Mouse (Mus musculus) testis, postnatal 10 days (tissue): ENCODE measurements around the gene Ccl25.
"Not testable (repeated sequence)": the region's sequence is repeated elsewhere in the genome, so short reads cannot be mapped to it uniquely, and the experiment has no call there.

Experiments used
- DNase-seq: peaks from one replicate; pipeline ENCODE4 v3.0.0; 2021; ENCODE audit warnings: low spot score

Ccl25 gene

DNA sequence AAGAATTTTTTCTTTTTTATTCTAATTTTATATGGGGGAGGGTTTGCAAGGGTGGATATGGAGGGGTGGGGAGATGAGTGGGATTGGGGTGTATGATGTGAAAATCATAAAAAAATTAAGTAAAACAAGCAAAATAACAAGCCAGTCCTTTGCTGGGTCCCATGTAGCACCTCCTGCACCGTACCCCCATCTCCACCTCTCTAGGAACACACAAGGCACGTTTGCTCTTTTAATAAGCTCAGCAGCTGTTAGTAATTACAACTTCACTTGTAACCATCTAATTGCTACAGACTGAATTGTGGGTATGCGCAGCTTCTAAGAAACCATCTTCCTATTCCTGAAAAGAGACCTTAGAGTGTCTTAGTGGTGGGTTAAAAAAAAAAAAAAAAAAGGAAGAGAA lies 15.2 kb downstream of the Ccl25 start:
- DNase-seq, result no peak

DNA sequence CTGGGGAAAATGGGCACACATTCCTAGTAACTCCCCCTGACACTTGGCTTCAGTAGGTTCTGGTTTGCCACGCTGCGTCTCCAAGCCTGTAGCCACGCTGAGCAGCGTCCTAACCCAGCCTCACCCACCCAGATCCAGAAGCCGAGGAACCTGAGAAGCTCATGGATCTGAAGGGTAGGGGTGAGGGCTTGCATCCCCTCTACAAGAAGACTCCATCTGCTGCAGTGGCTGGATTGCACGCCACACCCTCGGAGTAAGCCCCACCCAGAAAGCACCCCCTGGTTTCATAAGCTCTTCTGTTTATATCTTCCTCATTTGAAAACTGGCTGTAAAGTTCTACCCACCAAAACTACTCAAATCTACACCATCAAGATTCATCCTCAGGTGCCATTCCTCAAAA lies 22.7 kb downstream of the Ccl25 start:
- no peak for DNase-seq

DNA sequence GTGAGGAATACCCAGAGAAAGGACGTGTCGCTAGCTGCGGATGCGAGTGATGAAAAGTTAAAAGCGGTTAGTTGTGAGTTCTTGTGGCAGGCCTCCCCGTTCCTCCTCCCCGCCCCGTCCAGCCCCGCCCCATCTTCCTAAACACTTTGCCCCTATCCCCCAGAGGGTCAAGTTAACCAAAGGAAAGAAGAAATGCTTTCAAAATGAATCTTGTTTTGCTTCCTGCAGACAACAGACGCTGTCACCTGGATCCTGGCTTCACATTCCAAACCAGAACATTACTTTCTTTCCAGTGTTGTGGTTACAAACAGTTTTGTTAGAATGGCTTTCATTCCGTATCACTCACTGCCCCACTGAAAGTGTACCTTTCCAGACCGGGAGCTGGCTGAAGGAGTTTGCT lies 23.3 kb downstream of the Ccl25 start:
- DNase-seq, result no peak

DNA sequence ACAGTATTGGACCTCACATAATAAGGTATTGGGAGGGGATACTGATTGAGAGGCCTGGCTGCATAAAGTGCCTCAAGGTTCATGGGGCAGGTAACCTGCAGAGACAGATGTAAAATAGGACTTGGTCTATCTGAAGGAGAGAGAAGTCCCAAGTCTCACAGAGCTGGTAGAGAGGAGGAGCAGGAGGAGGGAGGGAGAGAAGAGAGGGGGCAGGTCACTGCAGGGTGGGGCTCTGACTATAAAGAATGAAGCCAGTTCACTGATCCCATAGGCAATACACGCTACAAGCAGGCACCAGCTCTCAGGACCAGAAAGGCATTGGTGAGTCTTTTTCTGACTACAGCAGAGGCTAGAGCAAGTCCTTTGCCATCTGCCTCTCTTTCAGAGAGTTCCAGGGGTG lies 24.3 kb downstream of the Ccl25 start:
- DNase-seq, result no peak

DNA sequence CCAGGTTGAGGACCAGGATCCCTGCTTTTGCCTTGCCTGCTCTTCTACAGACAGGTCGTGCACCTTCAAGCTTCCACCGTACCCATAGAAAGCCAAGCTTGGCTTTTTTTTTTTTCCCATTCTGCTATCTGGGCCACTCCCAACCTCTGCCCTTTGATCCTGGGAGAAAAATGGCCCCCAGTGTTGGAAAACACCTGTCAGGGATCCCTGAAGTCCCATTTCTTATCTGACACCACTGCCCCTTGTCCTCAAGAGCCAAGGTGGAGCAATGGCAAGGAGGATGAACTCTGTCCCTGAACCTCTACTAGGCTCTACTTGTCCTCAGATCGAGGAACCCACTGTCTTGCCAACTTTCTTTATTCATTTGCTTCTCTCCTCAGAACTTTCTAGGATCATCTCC lies 25.6 kb downstream of the Ccl25 start:
- no peak for DNase-seq

DNA sequence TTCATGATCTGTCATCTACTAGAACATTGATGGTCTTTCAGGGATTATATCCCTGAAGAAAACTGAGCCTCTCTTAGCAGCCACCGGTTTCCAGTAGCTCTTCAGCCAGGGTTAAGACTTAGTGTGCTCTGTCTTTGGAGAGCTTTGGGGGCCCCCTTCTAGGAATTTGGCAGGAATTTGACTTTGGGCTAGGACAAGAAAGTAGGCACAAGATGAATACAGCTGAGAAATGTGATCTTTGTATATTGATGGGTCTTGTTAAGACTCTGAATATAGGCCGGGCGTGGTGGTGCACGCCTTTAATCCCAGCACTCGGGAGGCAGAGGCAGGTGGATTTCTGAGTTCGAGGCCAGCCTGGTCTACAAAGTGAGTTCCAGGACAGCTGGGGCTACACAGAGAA lies 27.6 kb downstream of the Ccl25 start:
- DNase-seq, result not testable (repeated sequence)

DNA sequence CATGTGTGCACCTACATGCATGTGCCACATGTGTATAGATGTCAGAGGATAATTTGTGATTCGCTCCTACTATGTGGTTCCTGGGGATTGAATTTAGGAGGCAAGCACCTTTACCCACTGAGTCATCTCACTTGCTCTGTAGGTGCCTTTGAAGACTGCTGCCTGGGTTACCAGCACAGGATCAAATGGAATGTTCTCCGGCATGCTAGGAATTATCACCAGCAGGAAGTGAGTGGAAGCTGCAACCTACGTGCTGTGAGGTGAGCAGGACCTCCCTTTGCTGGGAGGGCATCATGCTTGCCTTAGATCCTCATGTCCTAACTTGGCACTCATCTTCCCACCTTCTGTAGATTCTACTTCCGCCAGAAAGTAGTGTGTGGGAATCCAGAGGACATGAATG lies 28.7 kb downstream of the Ccl25 start:
- DNase-seq, result no peak

DNA sequence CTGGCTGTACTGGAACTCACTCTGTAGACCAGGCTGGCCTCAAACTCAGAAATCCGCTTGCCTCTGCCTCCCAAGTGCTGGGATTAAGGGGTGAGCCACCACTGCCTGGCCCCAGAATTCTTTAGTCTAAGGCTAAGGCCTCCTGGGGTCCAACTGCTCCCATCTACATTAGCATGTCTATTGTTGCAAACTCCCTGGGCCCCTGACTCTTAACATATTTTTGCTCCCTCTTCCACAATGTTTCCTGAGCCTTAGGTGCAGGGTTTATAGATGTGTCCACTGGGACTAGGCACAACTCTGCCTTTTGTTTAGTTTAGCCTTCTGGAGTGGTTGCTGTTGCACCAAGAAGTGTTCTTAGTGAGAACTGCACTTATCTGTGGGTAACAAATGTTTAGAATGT lies 29.5 kb downstream of the Ccl25 start:
- no peak for DNase-seq

DNA sequence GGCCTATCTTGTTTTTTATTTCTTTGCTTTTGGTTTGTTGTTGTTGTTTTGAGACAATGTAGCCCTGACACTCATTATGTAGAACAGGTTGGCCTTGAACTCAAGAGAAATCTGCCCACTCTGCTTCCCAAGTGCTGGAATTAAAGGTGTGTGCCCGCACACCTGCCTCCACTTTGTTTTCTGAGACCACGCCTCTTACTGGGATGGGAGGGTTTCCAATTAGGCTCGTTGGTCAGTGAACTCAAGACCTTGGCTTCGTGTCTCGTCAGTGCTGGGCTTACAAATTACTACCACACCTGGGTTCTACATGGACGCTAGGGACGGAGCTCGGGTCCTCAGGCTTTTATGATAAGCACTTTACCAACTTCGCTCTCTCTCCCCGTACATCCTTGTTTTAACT lies 30.4 kb downstream of the Ccl25 start:
- no peak for DNase-seq

DNA sequence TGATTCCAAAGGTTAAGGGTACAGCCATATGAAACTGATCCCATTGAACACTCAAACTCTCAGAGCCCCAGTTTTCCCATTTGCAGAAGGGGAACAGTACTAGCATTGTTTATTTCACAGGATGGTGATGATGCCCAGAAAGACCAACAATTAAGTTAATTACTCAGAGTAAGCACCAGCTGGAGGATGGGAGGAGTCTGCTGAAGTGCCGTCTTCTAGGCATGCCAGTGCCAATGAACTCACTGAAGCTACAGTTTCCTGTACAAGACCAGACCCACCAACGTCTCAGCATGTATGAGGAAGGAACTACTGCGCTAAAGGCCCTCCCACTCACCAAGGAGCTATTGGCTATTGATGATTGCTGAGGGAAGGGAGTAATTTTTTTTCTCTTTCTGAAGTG lies 34.4 kb downstream of the Ccl25 start:
- no peak for DNase-seq

DNA sequence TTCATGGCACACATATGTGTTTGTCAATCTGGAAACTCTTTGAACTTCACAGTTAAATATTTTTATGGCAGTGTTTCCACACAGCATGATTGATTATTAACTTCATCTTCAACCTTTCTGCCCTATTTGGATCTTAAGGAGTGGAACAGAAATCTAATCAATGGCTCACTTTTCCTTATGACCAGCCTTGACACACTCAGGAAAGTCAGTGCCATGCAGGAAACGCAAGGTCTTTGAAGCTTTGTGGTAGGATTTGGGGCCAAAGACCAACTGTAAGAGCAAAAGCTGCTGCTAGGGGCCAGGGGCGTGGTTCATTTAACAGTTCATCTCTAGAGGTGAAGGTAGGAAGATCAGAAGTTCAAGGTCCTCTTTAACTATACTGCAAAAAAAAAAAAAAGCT lies 35.9 kb downstream of the Ccl25 start:
- no peak for DNase-seq

DNA sequence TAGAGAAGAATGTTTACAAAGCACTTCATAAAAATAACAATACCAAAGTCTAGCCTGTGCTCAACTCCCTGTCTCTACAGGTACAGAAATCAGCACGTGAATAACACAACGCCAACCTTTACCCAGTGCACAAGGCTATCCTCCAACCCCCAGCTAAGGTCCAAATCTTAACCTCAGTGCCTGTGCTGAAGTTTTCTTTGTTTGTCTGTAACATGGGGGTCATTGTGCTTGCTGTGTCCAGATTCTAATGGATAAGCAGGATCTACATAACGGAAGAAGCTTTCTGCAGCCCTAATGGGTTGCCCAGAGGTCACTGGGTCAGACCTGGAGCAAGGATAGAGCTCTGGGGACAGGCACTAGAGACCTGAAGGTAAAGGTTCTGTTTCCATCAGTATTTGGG lies 41.2 kb downstream of the Ccl25 start:
- DNase-seq, result no peak

DNA sequence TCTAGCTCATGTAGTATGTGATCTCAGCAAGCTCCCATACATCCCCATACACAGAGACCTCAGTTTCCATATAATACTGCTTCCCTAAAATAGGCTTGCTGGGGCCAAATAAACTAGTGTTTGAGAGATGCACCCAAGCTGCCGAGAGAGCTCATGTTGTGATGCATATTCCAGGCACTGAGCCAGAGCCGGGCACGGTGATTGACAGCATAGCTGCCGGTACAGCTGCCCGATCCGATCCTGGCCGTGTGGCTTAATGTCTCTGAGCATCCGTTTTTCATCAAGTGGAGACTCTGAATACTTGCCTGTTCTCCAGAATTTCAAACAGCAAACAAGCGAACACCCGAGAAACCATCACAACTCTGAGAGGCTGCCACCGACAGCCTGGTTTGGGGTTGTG lies 42.8 kb downstream of the Ccl25 start:
- no peak for DNase-seq

DNA sequence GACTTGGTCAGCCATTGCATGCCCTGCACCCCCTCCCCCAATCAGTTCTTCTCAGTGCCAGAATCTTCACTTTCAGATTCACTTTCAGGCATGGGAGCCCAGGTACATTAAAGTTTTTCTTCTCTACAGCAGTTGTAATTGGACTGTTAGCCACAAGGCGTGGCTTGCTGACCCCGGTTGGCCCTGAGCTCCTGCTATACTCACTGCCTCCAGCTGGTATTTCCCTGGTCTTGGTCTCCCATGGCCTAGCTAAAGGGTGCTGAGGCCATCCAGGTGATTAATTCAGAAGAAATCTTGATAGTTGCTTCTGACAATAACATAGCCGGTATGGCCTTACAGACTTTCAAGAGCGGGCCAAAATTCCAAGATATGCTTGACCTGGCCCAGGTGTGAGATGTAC lies 43.5 kb downstream of the Ccl25 start:
- no peak for DNase-seq

DNA sequence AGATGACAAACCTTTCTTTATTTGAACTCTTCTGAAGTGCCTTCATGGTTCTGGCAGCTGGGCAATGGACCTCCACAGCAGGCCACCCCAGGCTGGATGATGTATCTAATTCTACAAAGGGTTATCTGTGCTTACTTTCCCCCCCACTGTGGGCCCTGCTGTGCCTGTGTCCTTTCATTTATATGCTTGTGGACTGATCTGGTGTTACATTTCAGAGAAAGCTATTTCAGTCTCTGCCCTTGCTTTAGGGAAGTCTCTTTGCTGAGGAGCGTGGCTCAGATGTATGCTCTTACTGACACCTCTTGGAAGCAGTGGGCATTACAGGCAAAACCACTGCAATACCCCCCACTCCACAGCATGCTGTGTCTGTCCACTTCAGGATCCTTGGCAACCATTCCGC lies 45.1 kb downstream of the Ccl25 start:
- DNase-seq, result no peak

DNA sequence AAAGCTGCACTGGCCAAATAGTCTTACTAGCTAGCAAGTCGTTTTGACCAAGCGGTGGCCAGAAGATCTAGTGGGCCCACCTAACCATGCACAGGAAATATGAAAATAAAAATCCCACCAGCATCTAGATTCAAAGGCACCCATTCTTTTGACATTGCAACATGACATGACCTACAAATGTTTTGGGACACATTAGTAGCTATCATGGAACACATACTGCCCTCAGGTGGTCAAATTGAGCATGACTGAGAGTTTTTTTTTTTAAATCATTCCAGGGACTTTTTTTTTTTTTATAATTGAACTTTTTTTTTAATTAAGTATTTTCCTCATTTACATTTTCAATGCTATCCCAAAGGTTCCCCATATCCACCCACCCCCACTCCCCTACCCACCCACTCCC lies 47.6 kb downstream of the Ccl25 start:
- DNase-seq, result no peak

DNA sequence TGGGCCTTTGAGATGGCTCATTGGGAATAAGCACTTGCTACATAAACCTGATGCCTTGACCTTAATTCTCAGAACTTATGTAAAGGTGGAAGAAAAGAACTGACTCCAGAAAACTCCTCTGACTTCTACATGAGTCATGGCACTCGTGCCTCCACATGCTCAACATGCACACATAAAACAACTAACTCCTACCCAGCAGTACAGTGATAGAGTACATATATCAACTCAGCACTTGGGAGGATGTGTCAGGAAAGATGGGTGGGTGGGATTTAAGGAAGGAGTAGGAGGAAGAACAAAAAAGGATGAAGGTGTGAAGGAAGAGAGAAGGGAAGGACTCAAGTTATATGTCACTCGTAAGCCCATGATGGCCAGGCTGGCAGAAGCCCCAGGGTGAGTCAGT lies 76.4 kb downstream of the Ccl25 start:
- DNase-seq, result no peak

DNA sequence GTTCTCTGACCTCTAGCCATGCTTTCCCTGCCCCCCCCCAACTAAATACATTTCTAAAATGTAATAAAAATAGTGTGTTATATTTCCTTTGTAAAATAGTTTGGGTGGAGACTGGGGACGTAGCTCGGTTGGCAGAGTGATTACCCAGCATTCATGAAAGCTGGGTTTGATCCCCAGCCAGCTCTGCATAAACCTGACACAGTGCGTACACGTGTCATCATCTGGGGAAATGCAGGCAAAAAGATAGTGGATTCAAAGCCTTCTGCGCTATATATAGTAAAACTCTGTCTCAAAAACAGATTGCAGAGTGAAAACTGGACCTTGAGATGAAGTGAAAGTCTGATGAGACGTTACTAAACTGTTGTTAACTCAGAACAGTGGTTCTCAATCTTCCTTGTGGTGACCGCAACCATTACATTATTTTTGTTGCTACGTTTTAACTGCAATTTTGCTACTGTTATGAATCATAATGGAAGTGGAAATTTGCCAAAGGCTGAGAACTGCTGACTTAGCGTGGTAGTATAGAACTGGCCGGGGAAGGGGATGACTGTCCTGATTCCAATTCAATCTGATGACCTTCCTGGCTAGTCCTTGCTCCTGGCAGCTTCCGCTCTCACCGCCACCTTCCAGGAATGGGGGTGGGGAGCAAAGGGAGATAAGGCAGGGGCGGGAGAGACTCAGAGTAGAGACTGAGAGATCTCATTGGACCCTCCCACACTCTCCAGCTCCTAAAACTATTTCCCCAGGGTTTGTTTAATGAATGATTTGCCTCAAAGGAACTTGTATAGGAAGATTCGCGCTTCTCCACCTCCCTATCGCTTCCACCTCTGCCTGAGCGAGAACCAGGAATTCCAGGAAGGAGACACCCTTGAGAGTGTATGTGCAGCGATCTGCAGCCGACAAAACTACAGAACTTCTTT lies 79.2 kb downstream of the Ccl25 start:
- peak; percentile 52 for DNase-seq

DNA sequence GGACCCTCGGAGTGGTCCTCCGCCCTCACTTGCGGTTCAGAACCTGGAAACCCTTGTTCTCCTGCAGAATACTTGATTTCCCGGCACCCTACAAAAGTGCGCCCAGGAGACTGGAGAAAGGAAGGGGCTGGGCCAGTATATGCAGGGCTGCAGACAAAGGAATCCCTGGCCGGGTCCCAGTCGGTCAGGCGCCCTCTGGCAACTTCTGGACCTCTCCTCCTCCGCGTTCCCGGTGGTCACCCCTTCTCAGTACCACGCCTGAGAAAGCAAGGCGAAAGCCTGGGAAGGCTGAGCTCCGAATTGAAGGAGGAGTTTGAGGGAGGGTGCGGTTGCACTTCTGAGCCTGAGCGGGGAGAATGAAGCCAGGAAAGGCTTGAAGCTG lies 79.9 kb downstream of the Ccl25 start:
- DNase-seq, result peak; percentile 69

DNA sequence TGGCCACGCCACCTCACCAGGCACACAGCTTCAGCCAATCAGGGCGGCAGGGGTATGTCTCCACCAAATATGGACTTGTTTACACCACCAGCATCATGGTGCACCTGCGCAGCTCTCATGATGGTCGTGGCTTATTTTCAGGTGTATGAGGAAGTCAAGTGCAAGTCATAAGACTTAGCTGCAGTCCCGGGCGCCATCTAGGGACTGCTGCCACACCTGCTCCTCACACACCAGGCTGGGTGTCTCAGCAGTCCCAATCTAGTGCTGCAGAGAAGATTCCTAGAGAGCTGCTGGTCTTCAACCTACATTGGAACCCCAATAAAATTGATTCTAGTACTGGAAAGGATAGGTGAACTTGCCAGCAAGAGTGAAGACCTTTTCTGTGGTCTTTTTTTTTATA lies 83.4 kb downstream of the Ccl25 start:
- DNase-seq, result not testable (repeated sequence)
